Mouse (Mus musculus) heart, embryonic 10.5 days (tissue): ENCODE measurements at regions not wholly inside any gene's neighbourhood (a gene's known extent, or its start where the extent isn't known, plus 50 kb on each side); places are given as distances from the start of the nearest gene placed in this dataset.

Experiments
- DNase-seq: peaks from one replicate; pipeline ENCODE4 v3.0.0-alpha.2; 2017; ENCODE audit warnings: low spot score
- H3K27ac ChIP-seq: fragments of 300-500 bp; sonication (generic); 2 replicates; pipeline ENCODE4 v1.5.1; 2016; ENCODE audit warnings: mild to moderate bottlenecking
- H3K27me3 ChIP-seq: fragments of 300-500 bp; sonication (generic); 2 replicates; pipeline ENCODE4 v1.6.1; 2016; ENCODE audit warnings: mild to moderate bottlenecking; ENCODE audit not compliant: poor library complexity, insufficient read depth, severe bottlenecking
- H3K36me3 ChIP-seq: fragments of 300-500 bp; sonication (generic); 2 replicates; pipeline ENCODE4 v1.6.1; 2016; ENCODE audit warnings: mild to moderate bottlenecking, moderate library complexity
- H3K4me1 ChIP-seq: fragments of 300-500 bp; sonication (generic); 2 replicates; pipeline ENCODE4 v1.6.1; 2016; ENCODE audit warnings: mild to moderate bottlenecking
- H3K4me3 ChIP-seq: fragments of 300-500 bp; sonication (generic); 2 replicates; pipeline ENCODE4 v1.5.1; 2016; ENCODE audit warnings: mild to moderate bottlenecking, moderate library complexity
- H3K9me3 ChIP-seq: fragments of 300-500 bp; sonication (generic); 2 replicates; pipeline ENCODE4 v1.6.1; 2016; ENCODE audit warnings: mild to moderate bottlenecking, moderate library complexity
- WGBS: fragments of 180-500 bp; shearing (Covaris S2); methylation state at CpG from one replicate; pipeline ENCODE4 v1.1.7; 2016; 5-methylcytosine and 5-hydroxymethylcytosine counted together

DNA sequence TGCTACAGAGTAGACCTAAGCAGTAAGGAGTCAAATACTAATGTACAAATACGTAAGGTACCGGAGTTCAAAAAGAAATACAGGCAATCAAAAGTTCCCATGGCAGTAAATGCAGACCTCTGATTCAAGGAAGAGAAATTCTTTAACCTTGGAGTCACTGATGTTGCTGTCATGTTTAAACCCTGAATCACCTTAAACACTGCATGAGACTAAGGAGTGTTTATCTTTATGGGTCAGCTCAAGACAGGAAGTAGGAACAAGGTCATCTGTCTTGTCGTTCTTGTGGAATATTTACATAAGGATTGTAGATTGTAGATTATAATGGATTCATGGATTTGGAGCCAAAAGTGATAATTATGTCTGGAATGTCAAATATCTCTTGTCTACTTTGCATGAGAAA, 1708.7 kb upstream of the Slc10a2 start:
- 57% methylated on average over 3 of the region's 3 CpGs for WGBS

DNA sequence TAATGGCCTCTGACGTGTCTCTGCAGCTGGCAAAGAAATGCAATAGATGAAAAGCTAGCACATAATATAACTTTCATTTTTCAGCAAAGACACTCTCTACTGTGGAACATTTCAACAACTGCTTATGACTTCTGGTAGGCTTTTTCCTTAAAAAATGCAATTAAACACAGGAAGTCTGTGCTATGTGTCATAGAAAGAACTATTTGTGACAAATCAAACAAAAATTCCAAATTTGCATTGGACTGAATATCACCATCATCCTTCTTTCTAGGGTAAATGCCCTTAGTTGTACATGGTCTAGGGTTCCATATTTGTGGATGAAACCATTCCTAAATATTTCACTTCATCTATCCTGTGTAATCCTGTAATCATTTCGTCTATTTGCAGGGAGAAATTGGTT, 1702.0 kb upstream of the Slc10a2 start:
- Histone ChIP-seq H3K36me3 (no peaks in the 10 kb centered on the region), H3K4me1 (no peaks in the 10 kb centered on the region), H3K27me3 (no peaks in the 10 kb centered on the region), H3K9me3 (no peaks in the 10 kb centered on the region), H3K4me3 (no peak overlapping the region), H3K27ac (no peak overlapping the region)
- WGBS = 64% methylated on average over 2 of the region's 2 CpGs
- no peak for DNase-seq

More for the DNA sequence above, 1708.7 kb upstream of the Slc10a2 start:
- Histone ChIP-seq H3K36me3 (no peaks in the 10 kb centered on the region), H3K4me1 (no peaks in the 10 kb centered on the region), H3K27me3 (no peaks in the 10 kb centered on the region), H3K9me3 (no peaks in the 10 kb centered on the region), H3K27ac (no peak overlapping the region), H3K4me3 (no peak overlapping the region)
- DNase-seq = no peak

DNA sequence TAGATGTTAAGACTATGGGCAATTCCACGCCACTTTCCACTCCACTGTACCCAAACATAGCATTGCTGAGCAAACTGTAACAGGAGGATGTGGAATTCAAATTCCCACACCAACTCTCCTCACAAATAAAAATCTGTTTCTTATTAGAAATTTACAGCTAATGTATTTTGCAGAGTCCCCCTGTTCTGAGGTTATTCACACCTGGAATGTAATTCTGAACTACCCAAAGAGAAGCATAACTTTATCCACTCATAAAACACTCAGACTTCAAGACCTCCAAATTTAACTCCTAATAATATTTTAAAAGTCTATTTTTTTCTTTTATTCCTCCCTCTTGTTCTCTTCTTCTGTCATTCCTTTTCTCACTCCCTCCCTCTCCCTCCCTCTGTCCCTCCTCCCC, 1698.0 kb upstream of the Slc10a2 start:
- 81% methylated on average over 1 of the region's 1 CpGs for WGBS
- Histone ChIP-seq H3K27ac (no peak overlapping the region), H3K4me3 (no peak overlapping the region), H3K9me3 (no peaks in the 10 kb centered on the region), H3K27me3 (no peaks in the 10 kb centered on the region), H3K36me3 (no peaks in the 10 kb centered on the region), H3K4me1 (no peaks in the 10 kb centered on the region)
- DNase-seq = no peak

DNA sequence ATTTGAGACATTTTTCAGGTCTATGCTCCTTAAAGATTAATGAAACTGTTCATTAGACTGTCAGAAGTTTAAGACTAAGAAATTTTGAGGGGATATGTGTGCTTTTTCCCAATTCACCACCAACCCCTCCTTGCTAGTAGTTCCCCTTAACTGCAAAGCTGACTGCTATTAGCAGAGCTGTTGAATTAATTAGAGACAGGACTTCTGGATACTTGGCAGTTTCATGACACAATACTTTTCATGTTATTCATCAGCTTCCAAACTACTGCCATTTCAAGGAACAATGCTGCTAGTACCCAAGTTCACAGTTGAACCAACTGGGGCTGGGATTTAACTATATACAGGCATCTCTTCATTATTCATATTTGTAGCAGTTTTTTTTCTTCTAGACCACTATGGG, 1695.9 kb upstream of the Slc10a2 start:
- H3K27me3 ChIP-seq = no peaks in the 10 kb centered on the region
- H3K4me3 ChIP-seq = no peak overlapping the region
- no peaks in the 10 kb centered on the region for H3K36me3 ChIP-seq
- DNase-seq = no peak
- H3K9me3 ChIP-seq = no peaks in the 10 kb centered on the region
- no peaks in the 10 kb centered on the region for H3K4me1 ChIP-seq
- H3K27ac ChIP-seq = no peak overlapping the region

DNA sequence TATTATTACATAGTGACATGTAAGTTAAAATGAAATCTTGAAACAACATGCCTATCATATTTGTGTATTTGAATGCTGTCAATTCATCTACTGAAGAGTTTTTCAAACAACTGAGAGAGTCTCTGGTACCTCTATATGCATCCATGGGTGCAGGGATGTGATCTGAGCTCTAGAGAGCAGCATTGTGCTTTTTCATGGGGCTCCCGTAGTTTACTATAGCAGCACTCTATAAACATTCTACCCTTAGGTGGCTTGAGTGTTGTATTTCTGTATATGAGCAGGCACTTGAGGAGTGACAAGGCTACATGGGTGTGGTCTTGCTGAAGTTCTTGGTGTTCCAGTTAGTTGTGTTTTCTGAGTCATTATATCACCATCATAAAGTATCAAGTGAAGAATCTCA, 1683.9 kb upstream of the Slc10a2 start:
- H3K27ac ChIP-seq = no peak overlapping the region
- no peaks in the 10 kb centered on the region for H3K36me3 ChIP-seq
- no peak overlapping the region for H3K4me3 ChIP-seq
- no peak for DNase-seq
- H3K27me3 ChIP-seq = no peaks in the 10 kb centered on the region
- no peaks in the 10 kb centered on the region for H3K9me3 ChIP-seq
- no peaks in the 10 kb centered on the region for H3K4me1 ChIP-seq
- 66% methylated on average over 1 of the region's 1 CpGs for WGBS

DNA sequence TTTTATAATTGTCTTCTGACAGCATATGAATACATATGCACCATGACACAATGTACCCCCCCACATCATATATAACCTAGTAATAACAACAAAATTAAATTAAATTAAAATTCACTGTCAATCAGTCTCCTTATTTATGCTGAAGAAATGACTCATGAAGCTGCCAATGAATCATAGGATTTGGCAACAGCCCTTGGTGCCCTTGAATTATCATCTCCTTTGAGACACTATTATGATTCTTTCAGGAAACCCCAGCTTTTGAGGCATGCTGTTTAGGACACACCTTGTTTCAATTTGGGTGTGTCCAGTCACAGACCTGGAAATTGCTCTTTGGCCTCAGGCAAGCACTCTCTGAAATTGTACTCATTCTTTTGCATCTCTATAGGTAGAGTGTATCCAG, 1675.8 kb upstream of the Slc10a2 start:
- Histone ChIP-seq H3K36me3 (no peaks in the 10 kb centered on the region), H3K4me1 (no peaks in the 10 kb centered on the region), H3K4me3 (no peak overlapping the region), H3K9me3 (no peaks in the 10 kb centered on the region), H3K27me3 (no peaks in the 10 kb centered on the region), H3K27ac (no peak overlapping the region)
- DNase-seq = no peak

DNA sequence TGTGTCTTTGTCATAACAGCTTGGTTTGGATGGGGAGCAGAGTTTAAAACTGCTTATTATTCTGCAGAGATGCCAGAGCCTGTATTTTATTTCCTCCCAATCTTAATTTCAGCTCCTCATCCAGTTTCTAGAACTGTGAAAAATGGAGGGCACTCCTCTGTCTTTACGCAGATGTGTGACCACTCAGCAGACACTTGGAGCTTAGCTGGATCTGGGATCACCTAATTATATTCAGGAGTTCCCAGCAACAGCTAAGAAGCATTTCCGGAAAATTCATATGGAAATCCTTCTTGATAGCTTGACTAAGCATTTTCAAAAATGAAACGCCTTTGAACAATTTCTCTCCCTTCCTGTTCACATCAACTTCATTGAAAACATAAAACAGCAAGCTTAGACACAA, 1670.0 kb upstream of the Slc10a2 start:
- no peaks in the 10 kb centered on the region for H3K4me1 ChIP-seq
- no peaks in the 10 kb centered on the region for H3K36me3 ChIP-seq
- H3K9me3 ChIP-seq = no peaks in the 10 kb centered on the region
- H3K27ac ChIP-seq = no peak overlapping the region
- no peak overlapping the region for H3K4me3 ChIP-seq
- no peak for DNase-seq
- no peaks in the 10 kb centered on the region for H3K27me3 ChIP-seq
- 86% methylated on average over 3 of the region's 3 CpGs for WGBS

DNA sequence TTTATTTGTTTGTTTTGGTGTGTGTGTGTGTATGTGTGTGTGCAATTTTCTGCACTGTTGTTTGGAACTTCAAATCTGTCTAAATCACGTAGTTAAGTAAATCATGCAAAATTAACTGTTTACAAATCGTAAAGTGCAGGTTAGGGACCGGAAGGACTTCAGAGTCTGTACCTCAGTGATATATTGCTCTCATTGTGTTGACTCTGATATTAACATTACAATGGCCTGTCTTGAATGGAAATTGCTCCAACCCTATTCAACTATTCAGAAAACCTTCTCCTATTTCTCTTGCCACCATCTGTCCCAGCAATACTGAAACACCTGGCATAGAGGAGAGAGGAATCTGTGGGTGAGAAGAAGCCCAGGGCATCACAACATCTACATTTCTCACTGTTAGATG, 1624.4 kb upstream of the Slc10a2 start:
- Histone ChIP-seq H3K4me1 (no peaks in the 10 kb centered on the region), H3K4me3 (no peak overlapping the region), H3K36me3 (no peaks in the 10 kb centered on the region), H3K9me3 (no peaks in the 10 kb centered on the region), H3K27me3 (no peaks in the 10 kb centered on the region), H3K27ac (no peak overlapping the region)
- no peak for DNase-seq
- WGBS = 82% methylated on average over 3 of the region's 3 CpGs

DNA sequence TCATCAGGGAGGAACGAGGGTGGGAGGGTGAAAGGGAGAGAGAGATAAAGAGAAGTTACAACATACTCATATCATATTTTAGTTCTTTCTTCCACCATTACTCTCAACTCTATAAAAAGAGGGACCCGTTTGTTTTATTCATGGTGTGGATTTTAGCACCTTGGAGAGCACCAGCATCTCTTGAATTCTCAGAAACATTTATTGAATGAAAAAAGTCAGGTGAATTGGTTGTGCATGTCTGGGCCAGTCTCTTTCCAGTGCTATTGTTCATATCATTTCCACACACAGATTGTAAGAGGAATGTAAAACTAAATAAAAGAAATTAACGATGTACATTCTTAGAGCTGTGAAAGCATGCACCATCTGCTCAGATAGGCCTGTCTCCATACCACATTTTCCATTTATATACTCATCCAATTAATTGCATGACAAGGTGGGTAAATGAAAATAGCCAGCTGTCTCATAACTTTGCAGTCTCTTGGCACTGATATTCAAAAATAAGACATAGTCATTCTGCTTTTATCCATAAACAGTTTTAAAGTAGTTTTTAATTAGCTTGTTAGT, 1603.8 kb upstream of the Slc10a2 start:
- H3K4me1 ChIP-seq = no peaks in the 10 kb centered on the region
- no peaks in the 10 kb centered on the region for H3K27me3 ChIP-seq
- H3K27ac ChIP-seq = no peak overlapping the region
- H3K9me3 ChIP-seq = no peaks in the 10 kb centered on the region
- 57% methylated on average over 3 of the region's 3 CpGs for WGBS
- DNase-seq = no peak
- no peak overlapping the region for H3K4me3 ChIP-seq
- H3K36me3 ChIP-seq = no peaks in the 10 kb centered on the region

DNA sequence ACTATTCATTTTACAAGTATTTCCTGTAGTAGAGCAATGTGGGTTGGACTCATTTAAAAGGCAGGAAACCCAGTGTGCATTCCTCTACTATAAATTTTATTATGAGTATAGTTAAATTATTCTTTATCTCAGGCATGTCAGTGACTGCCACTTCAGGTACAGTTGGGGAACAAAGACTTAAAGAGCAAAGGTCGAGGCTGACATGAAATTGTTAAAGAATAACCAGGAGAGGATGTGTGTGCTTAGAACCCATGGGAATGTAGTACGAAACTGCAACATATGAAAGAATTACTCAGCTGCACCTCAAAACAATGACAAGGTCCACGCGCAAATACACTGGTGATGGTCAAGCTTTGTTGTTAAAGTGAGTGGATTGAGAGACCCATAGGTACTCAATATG, 1583.4 kb upstream of the Slc10a2 start:
- DNase-seq = no peak
- WGBS = 87% methylated on average over 4 of the region's 4 CpGs
- Histone ChIP-seq H3K4me3 (no peak overlapping the region), H3K36me3 (no peaks in the 10 kb centered on the region), H3K27me3 (no peaks in the 10 kb centered on the region), H3K27ac (no peak overlapping the region), H3K9me3 (no peaks in the 10 kb centered on the region), H3K4me1 (no peaks in the 10 kb centered on the region)

DNA sequence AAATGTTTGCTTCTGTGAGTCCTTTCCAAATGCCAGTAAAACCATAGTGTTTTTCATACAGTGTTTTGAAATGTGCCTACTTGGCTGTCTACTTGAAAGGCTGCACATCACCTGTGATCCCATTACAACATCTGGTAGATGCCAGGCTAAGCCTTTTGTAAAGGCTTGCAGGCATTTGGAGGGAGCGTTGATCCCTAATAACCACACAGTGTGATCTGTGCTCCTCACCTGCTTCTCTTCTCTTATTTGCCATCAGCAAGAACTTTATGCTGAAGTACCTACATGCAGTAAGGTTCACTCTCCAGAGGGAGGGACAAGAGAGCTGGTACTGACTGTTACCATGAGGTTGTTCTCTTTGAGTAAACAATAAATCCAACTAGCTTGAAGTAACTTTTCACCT, 1553.7 kb upstream of the Slc10a2 start:
- H3K4me3 ChIP-seq = no peak overlapping the region
- no peaks in the 10 kb centered on the region for H3K27me3 ChIP-seq
- no peak overlapping the region for H3K27ac ChIP-seq
- DNase-seq = no peak
- no peaks in the 10 kb centered on the region for H3K4me1 ChIP-seq
- 77% methylated on average over 1 of the region's 1 CpGs for WGBS
- H3K36me3 ChIP-seq = no peaks in the 10 kb centered on the region
- no peaks in the 10 kb centered on the region for H3K9me3 ChIP-seq

DNA sequence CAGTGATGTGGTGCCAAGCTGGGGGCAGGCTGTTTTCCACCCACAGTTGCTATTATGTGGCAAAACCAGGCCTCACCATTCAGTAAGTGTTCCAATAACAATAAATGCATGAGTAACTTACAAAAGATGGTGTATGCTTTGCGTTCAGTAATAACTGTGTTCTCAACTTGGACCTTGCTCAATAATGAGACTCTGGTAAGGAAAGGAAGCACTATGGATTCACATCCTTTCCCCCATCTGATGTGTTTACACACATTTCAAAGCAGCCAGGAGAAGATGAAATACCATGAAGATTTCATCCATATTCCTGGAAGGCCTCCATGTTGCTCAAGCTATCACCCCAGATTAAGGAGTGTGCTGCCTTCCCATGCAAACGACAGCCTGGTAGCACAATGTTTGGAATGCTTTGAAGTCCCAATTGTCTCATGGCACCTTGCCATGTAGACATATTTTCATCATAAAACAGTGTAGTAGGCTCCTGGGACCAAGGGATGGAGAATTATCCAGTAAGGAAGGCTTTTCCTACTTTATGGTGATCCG, 1552.4 kb upstream of the Slc10a2 start:
- no peak for DNase-seq
- WGBS = 79% methylated on average over 3 of the region's 3 CpGs
- Histone ChIP-seq H3K36me3 (no peaks in the 10 kb centered on the region), H3K27me3 (no peaks in the 10 kb centered on the region), H3K27ac (no peak overlapping the region), H3K4me3 (no peak overlapping the region), H3K9me3 (no peaks in the 10 kb centered on the region), H3K4me1 (no peaks in the 10 kb centered on the region)

DNA sequence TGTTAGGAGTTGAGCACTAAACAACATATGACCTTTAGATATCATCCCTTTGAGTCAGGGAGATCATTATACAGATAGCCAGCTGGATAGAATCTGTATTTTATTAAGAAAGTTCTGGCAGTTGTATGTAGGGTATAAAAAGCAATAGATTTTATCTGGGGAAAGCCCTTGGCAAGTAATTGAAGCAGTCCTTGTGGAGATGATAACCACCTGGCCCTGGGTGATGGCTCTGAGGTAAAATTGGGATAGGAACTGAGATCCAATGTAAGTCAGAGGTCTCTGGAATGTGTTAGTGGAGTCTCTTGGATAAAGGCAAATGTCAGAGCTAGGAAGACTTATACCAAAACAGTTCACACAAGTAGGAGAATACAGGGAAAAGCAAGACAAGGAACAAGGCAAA, 1547.0 kb upstream of the Slc10a2 start:
- no peaks in the 10 kb centered on the region for H3K4me1 ChIP-seq
- no peak overlapping the region for H3K4me3 ChIP-seq
- no peaks in the 10 kb centered on the region for H3K27me3 ChIP-seq
- H3K27ac ChIP-seq = no peak overlapping the region
- no peaks in the 10 kb centered on the region for H3K9me3 ChIP-seq
- no peak for DNase-seq
- H3K36me3 ChIP-seq = no peaks in the 10 kb centered on the region

DNA sequence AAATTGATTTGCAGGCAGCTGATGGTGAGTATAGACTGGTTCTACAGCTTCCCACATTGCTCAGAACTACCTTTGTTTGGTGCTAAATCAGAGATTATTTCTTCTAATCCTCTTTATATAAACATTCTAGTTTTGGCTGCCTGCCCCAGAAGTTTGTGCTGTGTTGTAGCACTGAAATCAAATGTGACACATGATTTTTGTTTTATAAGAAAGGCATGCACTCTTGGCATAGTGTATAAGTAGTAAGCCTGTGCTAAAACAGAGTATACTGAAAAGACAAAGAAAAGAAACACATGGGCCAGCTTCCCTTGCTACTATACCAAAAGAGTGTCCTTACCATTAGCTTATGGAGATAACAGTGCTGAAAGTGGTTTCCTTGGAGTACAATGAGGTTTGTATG, 1542.9 kb upstream of the Slc10a2 start:
- no peak overlapping the region for H3K27ac ChIP-seq
- no peaks in the 10 kb centered on the region for H3K27me3 ChIP-seq
- no peaks in the 10 kb centered on the region for H3K36me3 ChIP-seq
- no peak overlapping the region for H3K4me3 ChIP-seq
- DNase-seq = no peak
- no peaks in the 10 kb centered on the region for H3K4me1 ChIP-seq
- H3K9me3 ChIP-seq = no peaks in the 10 kb centered on the region
